Mouse (Mus musculus) intestine, embryonic 14.5 days (tissue): ENCODE measurements at regions not wholly inside any gene's neighbourhood (a gene's known extent, or its start where the extent isn't known, plus 50 kb on each side); places are given as distances from the start of the nearest gene placed in this dataset.
"Not testable (repeated sequence)": the region's sequence is repeated elsewhere in the genome, so short reads cannot be mapped to it uniquely, and the experiment has no call there.

Source experiments
- ATAC-seq: fragments of 200-750 bp; cut with Nextera tagmentation; replicated peaks from 2 replicates; pipeline ENCODE4 v1.8.0; 2017; ENCODE audit warnings: low read depth, moderate number of reproducible peaks, moderate TSS enrichment, moderate library complexity; ENCODE audit not compliant: low FRiP score, low TSS enrichment
- DNase-seq: peaks from one replicate; pipeline ENCODE4 v3.0.0-alpha.2; 2018; ENCODE audit warnings: low spot score
- H3K27ac ChIP-seq: fragments of 300-500 bp; sonication (generic); 2 replicates; pipeline ENCODE4 v1.5.1; 2014; ENCODE audit warnings: low read depth, mild to moderate bottlenecking, control low read depth
- H3K27me3 ChIP-seq: fragments of 300-500 bp; sonication (generic); replicated peaks from 2 replicates; pipeline ENCODE4 v1.6.1; 2014; ENCODE audit warnings: low read length, control low read depth; ENCODE audit not compliant: control insufficient read depth, insufficient read depth
- H3K36me3 ChIP-seq: fragments of 300-500 bp; sonication (generic); 2 replicates; pipeline ENCODE4 v1.6.1; 2014; ENCODE audit warnings: low read length, control low read depth; ENCODE audit not compliant: control insufficient read depth, insufficient read depth
- H3K4me1 ChIP-seq: fragments of 300-500 bp; sonication (generic); replicated peaks from 2 replicates; pipeline ENCODE4 v1.6.1; 2014; ENCODE audit warnings: low read length, control low read depth, mixed read lengths; ENCODE audit not compliant: control insufficient read depth, insufficient read depth
- H3K4me2 ChIP-seq: fragments of 300-500 bp; sonication (generic); 2 replicates; pipeline ENCODE4 v1.6.1; 2014; ENCODE audit warnings: low read length
- H3K4me3 ChIP-seq: fragments of 300-500 bp; sonication (generic); 2 replicates; pipeline ENCODE4 v1.5.1; 2014; ENCODE audit warnings: low read depth, low read length, control low read depth, mixed read lengths
- H3K9ac ChIP-seq: fragments of 300-500 bp; sonication (generic); 2 replicates; pipeline ENCODE4 v1.6.1; 2014; ENCODE audit warnings: mild to moderate bottlenecking, low read length
- H3K9me3 ChIP-seq: fragments of 300-500 bp; sonication (generic); 2 replicates; pipeline ENCODE4 v1.6.1; 2016; ENCODE audit warnings: low read length, control low read depth; ENCODE audit not compliant: control insufficient read depth
- WGBS: fragments of 180-500 bp; shearing (Covaris S2); extraction: QIAGEN DNeasy Blood & Tissue Kit; methylation state at CpG from one replicate; pipeline ENCODE4 v1.1.7; 2014; 5-methylcytosine and 5-hydroxymethylcytosine counted together

DNA sequence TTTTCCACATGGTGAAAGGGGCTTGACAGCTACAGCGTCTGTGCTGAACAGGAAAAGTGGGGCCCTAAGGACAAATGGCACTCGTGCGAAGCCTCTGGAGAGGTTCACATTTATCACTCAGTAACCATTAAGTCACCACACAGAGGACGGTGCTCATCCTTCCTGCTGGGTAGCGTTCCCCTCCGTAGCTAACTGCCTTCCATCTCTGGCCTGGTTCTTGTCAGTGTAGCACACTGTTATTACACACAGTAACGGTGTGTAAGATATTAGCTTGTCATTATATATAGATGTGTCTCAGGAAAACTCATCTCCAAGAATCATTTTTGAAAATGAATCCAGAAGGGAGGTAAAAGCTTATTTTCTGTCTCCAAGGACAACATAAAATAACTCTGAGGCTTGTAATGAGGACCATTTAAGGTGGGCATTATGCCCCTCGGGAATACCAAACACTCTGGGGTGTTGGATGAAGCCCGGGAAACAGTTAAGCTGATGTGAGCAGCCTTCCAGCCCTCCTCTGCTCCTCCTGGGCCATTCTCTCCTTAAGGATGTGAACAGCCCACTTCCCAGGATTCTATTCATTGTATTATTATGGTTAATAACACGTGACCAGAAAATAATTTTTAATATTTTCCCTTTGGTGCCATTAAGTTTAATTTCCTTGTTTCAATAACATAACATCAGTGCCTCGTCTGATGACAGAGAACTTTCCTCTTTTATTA lies 222.7 kb upstream of the Arid2 start:
- Histone ChIP-seq H3K9me3 (no peaks in the 10 kb centered on the region), H3K4me2 (no peak overlapping the region), H3K27me3 (no peaks in the 10 kb centered on the region), H3K36me3 (no peaks in the 10 kb centered on the region), H3K27ac (no peak overlapping the region), H3K4me3 (no peak overlapping the region), H3K4me1 (no peaks in the 10 kb centered on the region), H3K9ac (no peak overlapping the region)
- no peak for DNase-seq
- ATAC-seq = no peak
- WGBS = 47% methylated on average over 11 of the region's 11 CpGs

DNA sequence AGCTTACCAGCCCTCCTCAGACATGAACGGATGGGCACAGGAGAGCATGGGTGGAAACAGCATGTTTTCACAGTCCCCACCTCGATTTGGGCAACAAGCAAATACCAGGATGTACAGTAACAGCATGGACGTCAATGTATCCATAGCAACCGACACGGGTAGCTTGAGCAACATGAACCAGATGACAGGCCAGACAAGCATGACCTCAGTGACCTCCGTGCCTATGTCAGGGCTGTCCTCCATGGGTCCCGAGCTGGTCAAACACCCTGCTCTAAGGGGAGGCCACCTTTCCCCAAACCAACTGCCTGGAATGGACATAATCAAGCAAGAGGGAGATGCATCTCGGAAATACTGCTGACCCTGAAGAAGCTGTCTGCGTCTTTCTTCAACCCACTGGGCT lies 211.7 kb upstream of the Arid2 start:
- Histone ChIP-seq H3K9me3 (no peaks in the 10 kb centered on the region), H3K27me3 (no peaks in the 10 kb centered on the region), H3K4me1 (no peaks in the 10 kb centered on the region), H3K4me2 (no peak overlapping the region), H3K4me3 (no peak overlapping the region), H3K9ac (no peak overlapping the region), H3K36me3 (no peaks in the 10 kb centered on the region), H3K27ac (no peak overlapping the region)
- whole genome bisulfite sequencing = 80% methylated on average over 9 of the region's 9 CpGs
- ATAC-seq (no peak), DNase-seq (no peak)

DNA sequence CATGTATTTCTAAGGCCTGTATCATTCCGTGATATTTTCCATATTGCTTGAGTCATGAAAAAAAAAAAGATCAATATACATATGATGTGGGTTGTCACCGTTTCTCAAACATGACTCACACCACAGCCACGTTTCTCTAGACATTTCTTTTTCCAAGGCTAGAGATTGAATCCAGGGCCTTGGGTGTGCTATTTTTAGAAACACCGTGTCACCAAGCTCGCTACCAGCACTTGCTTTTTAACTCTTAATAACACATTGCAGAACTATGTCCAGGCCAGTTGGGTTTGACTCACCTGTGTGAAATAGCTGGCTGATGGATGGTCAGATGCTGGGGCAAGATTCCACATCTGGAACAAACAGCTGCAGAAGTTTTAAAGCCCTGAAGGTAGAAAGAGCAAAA lies 209.6 kb upstream of the Arid2 start:
- no peaks in the 10 kb centered on the region for H3K9me3 ChIP-seq
- H3K27ac ChIP-seq = no peak overlapping the region
- ATAC-seq (no peak), DNase-seq (no peak)
- no peak overlapping the region for H3K4me3 ChIP-seq
- H3K27me3 ChIP-seq = no peaks in the 10 kb centered on the region
- H3K4me2 ChIP-seq = no peak overlapping the region
- H3K4me1 ChIP-seq = no peaks in the 10 kb centered on the region; the same call in 1 of the 2 replicates
- no peak overlapping the region for H3K9ac ChIP-seq
- 45% methylated on average over 5 of the region's 5 CpGs for WGBS
- H3K36me3 ChIP-seq = no peaks in the 10 kb centered on the region

DNA sequence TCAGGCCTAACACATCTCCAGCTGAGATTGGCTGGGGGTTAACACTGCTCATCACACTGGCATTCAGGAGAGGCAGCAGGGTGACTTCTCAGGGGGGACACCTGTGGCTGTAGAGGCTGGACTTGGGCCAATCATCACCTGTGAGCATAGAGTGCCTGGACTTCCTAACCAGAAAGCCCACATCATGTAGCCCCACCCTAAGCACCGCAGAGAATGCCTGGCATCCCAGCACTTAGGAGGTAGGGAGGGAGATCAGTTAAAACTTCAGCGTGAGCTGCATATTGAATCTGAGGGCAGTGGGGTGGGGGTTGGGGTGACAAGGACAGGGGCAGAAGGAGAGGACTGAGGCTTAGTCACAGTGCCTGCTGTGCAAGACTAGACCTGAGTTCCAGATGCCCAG lies 208.7 kb upstream of the Arid2 start:
- Histone ChIP-seq H3K4me1 (no peaks in the 10 kb centered on the region; the same call in 1 of the 2 replicates), H3K27ac (no peak overlapping the region), H3K9me3 (no peaks in the 10 kb centered on the region), H3K4me3 (no peak overlapping the region), H3K4me2 (no peak overlapping the region), H3K9ac (no peak overlapping the region), H3K36me3 (no peaks in the 10 kb centered on the region), H3K27me3 (no peaks in the 10 kb centered on the region)
- 32% methylated on average over 2 of the region's 2 CpGs for WGBS
- ATAC-seq = no peak
- DNase-seq = no peak

DNA sequence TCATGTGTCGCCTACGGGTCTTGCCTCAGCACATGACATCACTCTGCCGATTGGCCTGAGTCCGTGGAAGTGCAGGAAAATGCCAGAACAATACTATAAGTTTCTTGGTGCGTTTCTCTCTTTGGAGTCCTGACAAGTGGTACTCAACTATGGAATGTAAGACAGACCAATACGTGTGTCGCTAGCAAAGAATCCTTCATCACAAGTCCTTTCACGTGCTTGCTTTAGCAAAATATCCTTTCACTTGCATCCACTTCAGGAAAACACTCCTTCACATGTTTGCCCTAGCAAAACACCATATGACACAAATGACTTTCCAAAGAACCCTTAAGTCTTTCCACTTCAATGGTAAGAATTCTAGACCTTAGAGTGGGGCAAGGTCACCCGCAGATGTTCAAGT lies 197.6 kb upstream of the Arid2 start:
- H3K4me3 ChIP-seq = no peak overlapping the region
- DNase-seq = no peak
- no peak for ATAC-seq
- H3K4me2 ChIP-seq = no peak overlapping the region
- no peak overlapping the region for H3K27ac ChIP-seq
- 91% methylated on average over 9 of the region's 9 CpGs for WGBS
- H3K36me3 ChIP-seq = no peaks in the 10 kb centered on the region
- H3K9me3 ChIP-seq = no peaks in the 10 kb centered on the region
- H3K4me1 ChIP-seq = no peaks in the 10 kb centered on the region
- H3K27me3 ChIP-seq = no peaks in the 10 kb centered on the region
- H3K9ac ChIP-seq = no peak overlapping the region

DNA sequence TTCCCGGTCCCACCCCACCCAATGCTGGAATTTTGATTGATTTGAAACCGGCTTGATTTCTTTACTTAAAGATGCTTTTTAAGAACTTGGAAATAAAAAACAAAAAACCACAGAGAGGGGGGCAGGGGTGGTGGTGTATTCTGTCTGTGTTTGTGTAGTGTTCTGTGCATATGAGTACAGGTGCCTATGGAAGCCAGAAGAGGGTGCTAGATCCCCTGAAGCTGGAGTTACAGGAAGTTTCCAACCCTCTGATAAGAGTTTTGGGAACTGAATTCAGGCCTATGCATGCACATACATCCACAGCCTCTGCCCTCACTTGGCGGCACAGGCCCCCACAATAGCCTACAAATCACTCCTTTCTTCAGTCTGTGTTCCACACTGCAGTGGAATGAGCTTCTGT lies 190.9 kb upstream of the Arid2 start:
- ATAC-seq = no peak
- 88% methylated on average over 3 of the region's 3 CpGs for WGBS
- no peaks in the 10 kb centered on the region for H3K27me3 ChIP-seq
- no peak overlapping the region for H3K4me2 ChIP-seq
- H3K4me3 ChIP-seq = no peak overlapping the region
- H3K9ac ChIP-seq = no peak overlapping the region
- H3K4me1 ChIP-seq = no peaks in the 10 kb centered on the region
- no peaks in the 10 kb centered on the region for H3K9me3 ChIP-seq
- DNase-seq = no peak
- no peak overlapping the region for H3K27ac ChIP-seq
- no peaks in the 10 kb centered on the region for H3K36me3 ChIP-seq

DNA sequence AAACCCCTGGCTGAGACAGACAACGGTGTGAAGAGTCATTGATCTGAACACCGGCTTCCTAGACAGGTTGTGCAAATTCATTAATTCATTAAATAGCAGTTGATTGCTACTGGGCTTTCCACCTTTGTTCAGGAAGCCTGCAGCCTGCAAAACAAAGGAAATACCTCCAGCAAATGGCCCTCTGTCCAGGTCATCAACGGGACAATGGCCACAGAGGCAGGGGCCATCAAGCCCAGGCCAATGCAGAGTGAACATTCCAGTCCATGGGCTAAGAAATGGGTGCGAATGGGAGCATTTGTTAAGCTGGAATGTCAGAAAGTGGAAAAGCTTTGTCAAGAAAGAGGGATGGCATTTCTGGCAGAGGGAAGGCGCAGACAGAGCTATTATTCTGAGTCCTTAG lies 188.5 kb upstream of the Arid2 start:
- Histone ChIP-seq H3K4me2 (no peak overlapping the region), H3K9me3 (no peaks in the 10 kb centered on the region), H3K27ac (no peak overlapping the region), H3K36me3 (no peaks in the 10 kb centered on the region), H3K27me3 (no peaks in the 10 kb centered on the region), H3K4me1 (no peaks in the 10 kb centered on the region), H3K9ac (no peak overlapping the region), H3K4me3 (no peak overlapping the region)
- no peak for ATAC-seq
- 74% methylated on average over 5 of the region's 5 CpGs for WGBS
- DNase-seq = no peak

DNA sequence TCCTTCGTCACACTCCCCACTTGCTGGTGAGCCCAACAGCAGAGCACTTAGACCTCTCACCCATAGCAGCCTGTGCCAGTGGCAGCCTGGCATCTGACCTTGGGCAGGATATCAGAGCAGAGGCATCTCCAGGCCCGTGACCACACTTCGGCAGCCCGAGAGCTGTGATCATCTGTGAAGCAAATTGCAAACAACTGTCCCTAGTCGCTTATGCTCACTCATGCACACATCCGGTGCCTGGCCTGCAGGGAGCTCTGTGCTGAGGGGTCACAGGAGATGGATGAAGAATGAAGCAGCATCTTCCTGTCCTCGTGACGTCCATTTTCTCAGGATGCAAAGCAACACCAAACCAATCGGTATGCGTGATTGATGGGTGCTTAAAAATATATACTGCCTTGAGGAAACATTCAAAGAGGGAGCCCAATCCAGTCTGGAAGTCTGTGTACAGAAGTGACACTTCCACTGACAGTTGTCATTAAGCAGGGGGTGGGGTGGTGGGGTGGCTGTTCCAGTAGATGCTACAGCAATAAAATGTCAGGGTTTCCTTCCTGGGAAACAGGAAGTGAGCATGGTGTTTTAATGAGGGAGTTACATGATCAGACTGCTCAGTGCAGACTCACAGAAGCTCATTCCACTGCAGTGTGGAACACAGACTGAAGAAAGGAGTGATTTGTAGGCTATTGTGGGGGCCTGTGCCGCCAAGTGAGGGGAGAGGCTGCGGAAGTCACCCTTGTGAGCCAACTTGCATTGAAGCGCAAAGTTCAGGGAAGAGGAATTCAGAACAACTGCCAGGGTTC lies 187.3 kb upstream of the Arid2 start:
- ATAC-seq, H3K9me3 ChIP-seq, H3K27me3 ChIP-seq, H3K4me2 ChIP-seq, H3K27ac ChIP-seq, H3K4me3 ChIP-seq, H3K9ac ChIP-seq, H3K4me1 ChIP-seq, H3K36me3 ChIP-seq, DNase-seq: not testable (repeated sequence)
- WGBS = 57% methylated on average over 11 of the region's 13 CpGs

DNA sequence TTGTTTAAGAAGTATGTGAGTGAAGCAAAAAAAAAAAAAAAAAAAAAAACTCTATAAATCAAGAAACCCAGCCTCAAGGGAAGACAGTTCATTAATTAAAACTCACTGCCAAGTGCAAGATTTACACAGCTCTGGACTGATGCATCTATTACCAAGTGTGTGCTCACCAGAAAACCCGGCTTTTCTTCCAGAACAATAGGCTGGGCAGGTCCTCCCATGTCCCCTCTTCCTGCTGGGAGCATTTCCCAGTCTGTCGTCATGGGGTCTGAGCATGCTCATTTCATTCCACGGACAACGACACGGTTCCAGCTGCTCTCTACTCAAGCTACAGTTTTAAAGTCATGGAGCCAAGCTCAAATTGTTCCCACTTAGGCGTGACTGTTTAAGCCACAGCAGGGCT lies 183.6 kb upstream of the Arid2 start:
- Histone ChIP-seq H3K36me3 (no peaks in the 10 kb centered on the region), H3K9ac (no peak overlapping the region), H3K27ac (no peak overlapping the region), H3K4me1 (no peaks in the 10 kb centered on the region), H3K4me2 (no peak overlapping the region), H3K4me3 (no peak overlapping the region), H3K27me3 (no peaks in the 10 kb centered on the region), H3K9me3 (no peaks in the 10 kb centered on the region)
- ATAC-seq (no peak), DNase-seq (no peak)
- 51% methylated on average over 6 of the region's 6 CpGs for WGBS
